Mouse (Mus musculus) embryo, embryonic 9.5 days (tissue): ENCODE results near the gene Dse.
"Not testable (repeated sequence)": the region's sequence is repeated elsewhere in the genome, so short reads cannot be mapped to it uniquely, and the experiment has no call there.

ENCODE experiments used
- DNase-seq: peaks from one replicate; pipeline ENCODE4 v3.0.0-alpha.2; 2017; ENCODE audit errors: extremely low spot score

The Dse gene

GRCm38 (mm10) chr10:34207503-34207850, at the start of gene Dse:
TSS of gene Dse (minus strand) at chr10:34207715.
- no peak for DNase-seq

DNA sequence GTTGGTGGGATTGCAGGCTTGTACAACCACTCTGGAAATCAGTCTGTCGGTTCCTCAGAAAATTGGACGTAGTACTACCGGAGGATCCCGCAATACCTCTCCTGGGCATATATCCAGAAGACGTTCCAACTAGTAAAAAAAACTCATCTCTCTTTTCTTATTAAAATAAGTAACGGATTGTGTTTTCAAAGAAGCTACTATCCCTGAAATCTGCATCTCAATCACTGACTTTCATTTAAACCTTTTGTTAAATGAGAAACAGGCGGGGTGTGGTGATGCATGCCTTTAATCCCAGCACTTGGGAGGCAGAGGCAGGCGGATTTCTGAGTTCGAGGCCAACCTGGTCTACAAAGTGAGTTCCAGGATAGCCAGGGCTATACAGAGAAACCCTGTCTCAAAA, 45.3 kb upstream of the Dse start:
- not testable (repeated sequence) for DNase-seq

GRCm38 (mm10) chr10:34249594-34249993, 42.1 kb upstream of the Dse start:
- no peak for DNase-seq

DNA sequence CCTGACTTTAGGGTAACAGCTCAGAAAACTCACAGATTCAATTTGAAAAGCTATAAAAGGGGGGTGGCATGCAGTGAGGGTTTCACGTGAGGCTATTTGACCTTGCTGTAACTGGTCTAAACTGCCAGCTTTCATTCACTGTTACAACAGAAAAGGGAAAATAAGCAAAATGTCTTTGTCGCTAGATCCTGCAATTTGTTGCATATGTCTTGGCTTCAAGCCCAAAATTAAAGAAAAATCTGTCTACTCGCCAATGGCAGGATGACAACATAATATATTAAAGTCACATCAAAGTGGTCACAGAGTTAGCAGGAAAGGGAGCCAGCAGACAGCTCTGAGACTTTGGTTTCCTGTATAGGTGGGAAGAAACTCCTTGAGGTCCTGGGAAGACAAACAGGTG, 40.2 kb upstream of the Dse start:
- DNase-seq, result no peak

GRCm38 (mm10) chr10:34246106-34246505, 38.6 kb upstream of the Dse start:
- no peak for DNase-seq

DNA sequence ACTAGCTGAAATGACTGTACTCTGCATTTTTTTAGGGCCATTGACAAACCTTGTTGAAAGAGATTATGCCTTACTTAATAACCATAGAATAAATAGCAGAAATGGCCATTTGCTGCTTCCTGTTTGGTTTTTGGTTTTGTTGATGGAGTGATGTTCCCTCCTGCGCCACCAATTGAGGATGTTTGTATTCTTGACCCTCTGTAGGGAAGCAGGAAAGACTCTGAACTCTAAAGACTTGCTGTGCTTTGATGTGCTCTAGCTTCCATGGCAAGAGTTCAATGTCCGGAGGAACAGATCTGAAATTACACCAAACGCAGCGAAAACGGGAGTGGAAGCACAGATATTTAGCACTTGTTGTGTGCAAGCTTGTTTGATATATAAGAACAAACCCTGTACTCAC, 37.2 kb upstream of the Dse start:
- DNase-seq, result no peak

- no peak for DNase-seq
Measured at GRCm38 (mm10) chr10:34238536-34238935, 31.0 kb upstream of the Dse start.

DNA sequence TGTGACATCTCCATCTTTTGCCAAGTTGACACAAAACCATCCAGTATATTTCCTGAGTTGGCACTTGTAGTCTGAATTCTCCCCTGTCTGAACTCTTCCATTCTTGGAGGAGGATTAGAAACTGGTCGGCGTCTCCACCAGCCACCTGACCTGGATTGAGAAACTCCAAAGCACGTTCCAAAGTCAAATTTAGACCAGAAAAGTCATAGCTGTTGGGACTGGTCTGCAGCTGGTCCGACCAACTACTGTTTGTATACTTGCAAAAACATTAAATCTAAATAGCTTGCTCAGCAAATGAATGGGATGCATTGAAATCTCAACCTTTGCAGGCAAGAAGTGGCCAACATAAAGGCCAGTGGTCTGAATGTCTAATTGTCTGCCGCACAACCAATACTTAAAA, 29.1 kb upstream of the Dse start:
- DNase-seq, result no peak

DNA sequence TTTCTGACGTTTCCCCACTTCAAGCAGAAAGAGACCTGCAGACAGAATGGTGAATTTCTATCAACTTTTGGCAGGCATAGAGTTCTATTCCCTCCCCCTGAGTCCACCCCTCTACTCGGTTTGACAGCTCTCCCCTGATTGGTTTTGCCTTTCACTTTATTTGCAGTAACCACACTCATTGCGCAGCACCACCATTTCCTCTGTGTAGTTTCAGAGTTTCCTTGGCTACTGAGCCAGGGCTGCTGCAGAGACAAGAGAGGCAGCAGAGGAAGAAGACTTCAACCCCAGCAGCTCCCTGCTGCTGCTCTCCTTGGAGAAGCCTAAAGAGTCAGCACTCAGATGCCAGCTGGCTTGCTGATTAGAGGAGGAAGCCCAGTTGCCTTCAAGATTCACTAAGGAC, 27.9 kb upstream of the Dse start:
- no peak for DNase-seq

DNA sequence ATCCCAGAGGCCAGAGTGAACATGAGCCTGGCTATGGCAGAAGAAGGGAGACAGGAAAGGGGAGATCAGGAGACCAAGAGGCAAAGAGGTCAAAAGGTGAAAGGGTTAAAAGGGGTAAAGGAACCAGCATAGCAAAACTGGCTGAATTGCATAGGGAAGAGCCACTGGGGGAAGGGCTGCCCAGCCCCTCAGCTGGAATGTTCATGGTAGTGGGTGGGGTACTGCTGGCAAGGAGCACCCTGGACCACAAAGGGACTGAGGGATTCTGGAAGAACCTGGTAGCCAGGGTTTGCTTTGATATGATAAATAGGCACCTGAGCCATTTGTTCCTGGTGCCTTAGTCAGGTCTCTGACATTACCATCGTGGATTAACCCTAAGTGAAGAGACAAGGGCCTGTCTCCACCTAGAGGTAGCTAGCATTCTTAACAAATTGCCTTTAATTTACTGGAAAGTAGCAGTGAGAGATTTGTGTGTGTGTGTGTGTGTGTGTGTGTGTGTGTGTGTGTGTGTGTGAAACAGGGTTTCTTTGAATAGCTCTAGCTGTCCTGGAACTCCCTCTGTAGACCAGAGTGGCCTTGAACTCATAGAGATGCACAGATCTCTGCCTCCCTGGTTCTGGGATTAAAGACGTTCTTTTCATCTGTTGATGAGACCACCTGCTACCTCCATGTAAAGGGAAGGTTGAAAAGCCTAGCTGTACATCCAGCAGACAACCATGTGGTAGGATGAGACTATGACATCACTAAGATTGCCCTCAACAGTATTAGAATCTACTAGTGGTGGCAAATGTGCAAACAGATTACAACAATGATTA, 26.6 kb upstream of the Dse start:
- DNase-seq, result peak; percentile 21

DNA sequence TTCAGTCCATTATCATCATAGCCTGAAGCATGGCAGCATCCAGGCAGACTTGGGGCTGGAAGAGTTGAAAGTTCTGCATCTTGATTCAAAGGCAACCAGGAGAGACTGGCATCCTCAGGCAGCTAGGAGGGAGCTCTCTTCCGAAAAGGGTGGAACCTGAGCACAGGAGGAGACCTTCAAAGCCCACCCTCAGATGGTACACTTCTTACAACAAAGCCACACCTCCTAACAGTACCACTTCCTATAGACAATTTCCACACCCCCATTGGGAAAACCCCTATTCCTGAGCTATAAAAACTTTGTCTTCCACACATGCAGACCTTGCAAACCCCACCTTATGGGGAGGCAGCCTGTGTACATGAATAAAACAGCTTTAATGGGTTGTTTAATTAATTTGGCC, 25.9 kb upstream of the Dse start:
- DNase-seq, result no peak

DNA sequence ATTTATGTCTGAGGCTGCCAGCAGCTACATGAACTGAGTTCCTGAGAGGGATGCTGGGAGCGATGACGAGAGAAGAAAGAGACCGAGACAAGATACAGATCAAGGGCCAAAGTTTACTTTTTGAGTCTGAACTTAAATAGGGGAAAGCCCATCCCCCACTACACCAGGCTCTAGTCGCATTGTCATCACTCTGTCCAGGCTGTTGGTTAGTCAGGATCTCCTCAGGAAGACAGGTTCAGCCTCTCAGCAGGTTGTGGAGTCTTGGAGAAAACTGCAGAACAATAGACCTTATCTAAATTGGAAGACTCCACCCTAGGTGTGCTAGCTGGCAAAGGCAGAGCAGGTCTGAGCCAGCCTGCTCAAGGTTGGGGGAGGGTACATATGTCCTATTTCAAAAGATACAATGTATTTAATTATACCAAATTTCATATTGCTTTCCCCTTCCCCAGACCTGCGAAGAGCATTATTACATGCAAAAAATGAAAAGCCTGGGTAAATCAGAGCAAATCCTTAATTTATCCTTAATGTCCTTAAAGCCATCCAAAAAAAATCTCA, 22.7 kb upstream of the Dse start:
- DNase-seq, result no peak

DNA sequence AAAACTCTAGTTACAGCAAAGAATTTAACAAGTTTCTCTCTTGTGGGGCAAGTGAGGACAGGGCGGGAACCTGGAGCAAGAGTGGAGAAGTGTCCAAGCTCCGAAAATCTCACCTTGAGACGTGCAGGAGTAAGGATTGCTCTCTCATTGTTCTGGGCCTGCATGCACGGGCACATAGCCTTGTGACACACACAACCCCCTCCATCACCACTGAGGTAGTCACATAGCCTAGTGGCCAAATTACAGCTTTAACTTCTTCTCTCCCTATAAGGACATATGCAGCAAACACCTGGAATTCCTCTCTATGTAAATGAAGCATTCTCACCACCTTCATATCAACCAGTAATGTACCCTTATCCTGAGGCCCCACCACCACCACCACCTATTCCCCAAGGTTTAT, 22.0 kb upstream of the Dse start:
- DNase-seq, result no peak

GRCm38 (mm10) chr10:34223660-34224059, 16.1 kb upstream of the Dse start:
- no peak for DNase-seq

- DNase-seq, result no peak
Measured at GRCm38 (mm10) chr10:34221909-34222620, 14.6 kb upstream of the Dse start.

DNA sequence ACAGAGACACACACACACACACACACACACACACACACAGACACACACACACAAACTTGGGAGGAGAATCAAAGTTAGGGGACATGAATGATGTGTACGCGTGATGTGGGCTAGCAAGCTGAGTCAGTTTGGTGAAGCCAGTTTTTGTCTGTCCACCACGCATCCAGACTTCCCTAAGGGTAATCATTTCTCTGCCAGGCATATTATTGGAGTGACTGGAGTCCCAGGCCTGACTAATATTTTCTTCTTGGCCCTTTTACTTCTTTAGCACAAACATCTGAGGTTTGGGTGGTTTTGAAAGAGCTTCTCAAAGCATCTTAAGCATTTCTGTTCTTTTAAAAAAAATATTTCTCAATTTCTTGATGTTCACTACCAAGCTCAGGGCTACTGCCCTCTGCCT, 10.7 kb upstream of the Dse start:
- DNase-seq, result no peak

DNA sequence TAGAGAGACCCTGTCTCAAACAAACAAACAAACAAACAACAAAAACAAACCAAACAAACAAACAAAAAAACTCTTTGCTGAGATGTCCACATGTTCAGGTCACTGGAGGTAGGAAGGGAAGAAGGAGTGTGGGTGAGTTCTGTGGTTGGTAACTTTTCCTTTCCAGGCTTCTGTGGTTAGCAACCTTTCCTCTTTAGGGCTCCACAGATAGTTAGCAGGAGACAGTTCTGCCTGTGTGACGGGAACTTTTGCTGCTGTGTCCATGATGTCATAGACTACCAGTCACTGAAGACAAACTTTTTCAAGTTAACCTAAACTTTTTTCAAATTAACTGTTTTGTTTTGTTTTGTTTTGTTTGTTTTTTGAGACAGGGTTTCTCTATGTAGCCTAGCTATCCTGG, 8.2 kb upstream of the Dse start:
- no peak for DNase-seq

DNA sequence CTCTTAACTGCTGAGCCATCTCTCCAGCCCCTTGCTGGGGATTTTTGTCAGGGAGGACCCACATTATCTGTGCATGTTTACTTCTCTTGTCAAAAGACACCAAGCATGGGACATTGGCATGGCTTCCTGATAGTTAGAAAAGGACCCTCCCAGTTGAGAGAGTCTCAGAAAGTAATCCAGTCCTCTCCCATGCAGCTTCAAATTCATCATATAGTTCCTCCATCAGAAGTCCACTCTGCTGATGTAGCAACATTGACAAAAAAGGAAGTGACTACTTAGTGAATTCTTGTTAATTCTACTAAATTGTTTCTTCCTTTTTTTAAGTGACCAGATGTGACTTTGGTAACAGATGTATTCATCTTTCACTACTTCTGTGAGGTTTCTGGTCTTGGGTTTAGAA, 2.4 kb upstream of the Dse start:
- DNase-seq, result no peak

- DNase-seq, result no peak
Measured at GRCm38 (mm10) chr10:34208031-34208430, 516 bp upstream of the Dse start.

DNA sequence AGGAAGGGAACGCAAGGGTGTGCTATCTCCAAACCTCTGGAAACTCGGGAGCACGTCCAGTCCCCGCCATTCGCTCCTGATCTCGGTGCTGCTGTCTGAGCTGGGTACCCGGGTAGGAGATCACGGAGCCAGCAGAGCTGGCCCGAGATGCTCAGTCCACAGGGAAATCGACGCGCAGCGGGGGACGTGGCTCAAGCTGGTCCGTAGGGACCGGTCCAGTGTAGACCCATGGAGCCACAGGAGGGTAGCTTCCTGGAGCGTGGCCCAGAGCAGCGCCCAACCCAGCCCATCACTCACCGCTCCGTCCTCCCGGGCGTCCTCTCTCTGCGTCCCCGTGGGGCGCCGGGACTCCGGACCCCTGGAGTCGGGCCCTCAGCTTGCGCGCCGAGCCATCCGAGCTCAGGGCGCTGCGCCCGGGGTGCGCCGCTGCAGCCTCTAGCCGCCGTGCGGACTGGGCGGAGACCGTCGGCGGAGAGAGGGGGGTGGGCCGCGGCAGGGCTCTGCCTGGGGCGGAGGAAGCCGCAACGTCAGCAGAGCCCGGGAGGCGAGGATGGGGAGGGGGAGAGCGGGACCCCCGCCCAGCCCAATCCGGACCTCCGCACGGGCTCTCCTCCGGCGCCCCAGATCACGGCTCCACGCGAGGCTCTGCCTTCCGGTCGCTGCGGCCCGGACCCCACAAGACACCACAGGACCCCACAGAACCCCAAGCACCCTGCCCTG, 572 bp downstream of the Dse start:
- DNase-seq, result peak; percentile 88

DNA sequence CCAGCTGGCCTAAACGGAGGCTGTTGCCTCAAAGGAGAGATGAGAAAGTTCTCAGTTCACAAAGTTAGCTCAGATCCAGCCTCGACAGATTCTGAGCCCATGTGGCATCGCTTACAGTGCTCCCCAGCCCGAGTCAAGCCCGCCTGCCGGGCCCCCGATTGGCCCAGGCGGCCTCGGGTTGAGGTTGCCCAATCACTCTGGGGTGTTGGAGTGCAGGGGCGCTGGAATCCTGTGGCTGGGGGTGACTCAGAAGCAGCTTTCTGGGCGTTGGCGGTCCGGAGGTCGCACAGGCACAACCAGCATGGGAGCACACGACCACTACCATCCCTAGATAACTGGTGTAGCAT, 1.1 kb downstream of the Dse start:
- DNase-seq, result no peak

DNA sequence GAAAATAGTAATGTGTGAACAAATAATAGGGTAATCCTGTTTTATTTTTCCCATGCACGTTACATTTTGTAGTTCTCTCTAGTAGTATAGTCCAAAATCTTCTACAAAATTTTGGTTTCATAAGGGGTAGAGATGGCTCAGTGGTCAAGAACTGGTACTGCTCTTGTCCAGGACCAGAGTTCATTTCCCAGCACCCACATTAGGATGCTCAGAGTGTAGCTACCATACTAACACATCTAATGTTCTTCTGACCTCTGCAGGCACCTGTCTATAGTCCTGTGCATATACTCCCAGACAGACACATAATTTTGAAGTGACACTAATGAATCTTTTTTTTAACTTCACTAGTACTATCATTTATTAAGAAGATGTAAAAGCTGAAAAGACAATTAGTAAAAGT, 1.7 kb downstream of the Dse start:
- no peak for DNase-seq

- DNase-seq, result no peak
Measured at GRCm38 (mm10) chr10:34200689-34201088, 6.8 kb downstream of the Dse start.
